Mouse (Mus musculus): ENCODE data around the gene Tyk2.

The Tyk2 gene

DNA sequence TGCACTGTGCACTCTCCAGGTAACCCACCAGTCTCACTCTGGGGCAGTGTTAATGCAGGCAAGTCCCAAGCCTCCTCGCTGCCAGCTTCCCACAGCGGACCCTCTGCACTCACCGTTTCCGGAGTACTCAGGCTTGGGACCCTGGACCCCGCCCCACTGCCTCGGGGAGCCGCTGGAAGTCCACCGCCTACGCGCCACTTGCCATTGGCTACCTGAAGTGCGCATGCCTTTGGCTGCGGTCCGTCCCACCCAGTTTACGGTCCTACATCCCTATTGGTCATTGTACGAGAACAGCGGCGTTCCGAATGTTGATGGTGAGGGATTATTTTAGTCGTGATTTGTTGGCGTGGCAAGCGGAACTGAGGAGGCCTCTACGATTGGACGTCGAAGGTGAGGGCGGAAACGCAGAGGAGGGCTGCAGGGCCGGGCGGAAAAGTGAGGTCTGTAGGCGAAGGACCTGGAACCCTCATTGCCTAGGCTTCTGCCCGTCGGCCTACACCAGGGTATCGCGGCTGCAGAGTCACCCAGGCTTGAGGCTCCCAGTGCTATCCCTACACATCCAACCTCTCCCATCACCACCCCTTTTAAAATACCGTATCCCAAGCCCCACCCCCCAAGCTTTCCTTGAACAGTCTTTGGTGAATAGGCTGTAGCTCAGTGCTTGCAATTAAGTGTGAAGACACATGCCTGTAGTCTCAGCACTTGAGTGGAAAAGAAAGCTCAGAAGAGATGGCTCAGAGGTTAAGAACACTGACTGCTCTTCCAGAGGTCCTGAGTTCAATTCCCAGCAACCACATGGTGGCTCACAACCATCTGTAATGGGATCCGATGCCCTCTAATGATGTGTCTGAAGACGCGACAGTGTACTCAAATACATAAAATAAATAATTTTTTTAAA, at the start of gene Tyk2:
Tyk2 (minus strand) TSS at position 185 of the 898 bp plus-strand sequence.
- DNase-seq (ENCODE audit: low spot score), result peak; percentile 95

DNA sequence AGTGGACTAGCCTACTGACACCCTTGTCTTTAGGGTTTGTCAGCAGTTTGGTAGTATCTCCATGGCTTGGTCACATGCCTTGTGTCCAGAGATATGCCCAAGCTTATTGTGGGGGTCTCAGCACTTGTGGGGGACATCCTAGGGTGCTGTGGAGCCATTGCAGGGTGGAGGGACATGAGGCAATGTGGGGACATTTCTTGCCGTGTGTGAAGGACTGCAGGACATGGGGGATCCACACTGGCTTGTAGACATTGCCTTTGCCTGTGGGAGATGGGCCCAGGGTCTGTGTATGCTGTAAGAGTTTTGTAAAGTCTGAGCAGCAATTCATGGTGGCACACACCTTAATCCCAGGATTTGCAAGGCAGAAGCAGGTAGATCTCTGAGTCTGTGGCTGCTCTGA, 49.8 kb upstream of the Tyk2 start:
- DNase-seq (ENCODE audit: low spot score), result no peak

DNA sequence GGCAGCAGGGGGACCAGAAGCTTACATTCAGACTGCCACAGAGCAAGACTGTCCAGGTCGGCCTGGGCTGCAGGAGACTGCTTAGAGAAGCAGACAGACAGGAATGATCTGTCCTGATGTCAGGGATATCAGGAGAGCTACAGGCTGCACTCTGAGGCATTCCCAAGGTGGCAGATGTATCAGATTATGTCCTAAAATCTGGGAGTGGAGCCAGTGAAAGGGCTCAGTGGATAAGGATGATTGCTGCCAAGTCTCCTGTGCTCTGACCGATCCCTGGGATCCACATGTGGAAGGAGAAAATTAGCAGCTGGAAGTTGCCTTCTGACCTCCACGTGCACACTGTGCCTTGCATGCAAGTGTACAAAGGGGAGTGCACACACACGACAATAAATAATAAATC, 49.4 kb upstream of the Tyk2 start:
- DNase-seq (ENCODE audit: low spot score), result no peak

DNA sequence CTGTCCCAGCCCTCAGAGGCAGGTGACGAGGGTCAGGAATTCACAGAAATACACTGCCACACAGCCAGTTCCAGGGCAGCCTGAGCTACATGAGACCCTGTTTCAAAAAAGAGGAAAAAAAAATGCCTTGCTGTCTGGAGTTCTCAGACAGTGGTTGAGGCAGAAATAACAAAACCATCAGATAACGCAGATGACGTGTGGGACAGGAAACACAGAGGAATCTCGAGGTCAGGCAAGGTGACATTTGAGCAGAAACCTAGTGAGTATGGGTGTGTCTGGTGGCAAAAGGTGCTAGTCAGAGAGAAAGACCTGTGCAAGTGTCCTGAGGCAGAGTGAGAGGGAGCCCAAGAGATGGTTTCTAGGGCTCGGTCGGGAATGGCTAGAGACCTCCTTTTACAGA, 41.3 kb upstream of the Tyk2 start:
- DNase-seq (ENCODE audit: low spot score), result no peak

DNA sequence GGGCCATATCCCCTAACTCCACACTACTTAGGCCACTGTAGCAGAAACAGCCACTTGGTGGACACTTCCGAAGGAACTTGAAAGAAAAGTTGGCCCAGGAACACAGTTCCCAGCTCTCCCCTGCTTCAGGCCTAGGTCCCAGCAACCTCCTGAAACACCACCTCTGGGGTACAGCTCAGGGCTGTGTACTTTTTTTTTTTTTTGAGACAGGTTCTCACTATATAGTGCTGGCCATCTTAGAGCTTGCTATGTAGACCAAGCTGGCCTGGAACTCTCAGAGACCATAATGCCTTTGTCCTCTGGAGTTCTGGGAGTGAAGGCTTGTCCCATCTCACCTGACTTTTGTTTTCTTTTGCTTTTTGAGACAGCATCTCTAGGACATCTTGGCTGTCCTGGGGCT, 38.1 kb upstream of the Tyk2 start:
- no peak for DNase-seq (ENCODE audit: low spot score)

DNA sequence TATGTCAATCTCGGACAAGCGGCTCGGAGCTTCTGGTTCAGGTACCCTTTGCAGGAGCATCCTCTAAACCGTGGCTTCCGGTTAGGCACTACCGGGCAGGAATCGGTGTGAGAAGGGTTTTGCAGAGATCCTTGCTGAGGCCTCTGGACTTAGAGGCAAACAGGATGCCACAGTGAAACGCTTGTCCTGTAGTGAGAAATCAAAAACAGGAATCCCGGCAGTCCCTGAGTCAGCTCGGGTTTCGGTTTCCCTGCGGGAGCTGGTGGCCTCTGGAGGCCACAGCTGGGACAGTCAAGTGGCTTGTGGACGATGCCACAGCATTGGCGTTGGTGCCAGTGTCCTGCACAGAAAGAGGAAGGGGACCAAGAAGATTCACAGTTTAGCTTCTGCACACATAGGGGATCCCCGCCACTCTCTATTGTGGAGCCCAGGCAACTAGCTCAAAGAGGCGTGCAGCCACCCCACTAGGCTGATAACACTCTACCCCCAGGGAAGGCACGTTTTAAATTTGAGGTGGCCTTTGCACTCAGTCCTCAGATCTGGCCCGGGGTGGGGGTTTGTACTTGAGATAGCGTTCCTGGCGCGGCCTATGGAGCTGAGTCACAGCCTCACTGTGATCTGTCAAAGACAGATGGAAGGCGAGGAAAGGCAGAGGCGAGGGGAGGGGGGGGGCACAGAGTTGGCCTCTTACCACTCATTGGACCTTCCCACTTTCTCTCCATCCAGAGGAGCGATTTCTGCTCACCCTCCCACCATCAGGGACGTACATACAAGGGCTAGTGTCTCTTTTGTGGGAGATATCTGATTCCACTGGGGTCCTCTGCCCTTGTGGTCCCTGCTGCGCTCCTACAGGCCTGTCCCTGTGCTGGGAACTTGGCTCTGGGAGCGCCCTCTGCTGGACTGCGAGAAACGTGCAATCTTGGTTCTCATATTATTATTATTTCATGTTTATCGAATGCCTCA, 37.4 kb upstream of the Tyk2 start:
- DNase-seq (ENCODE audit: low spot score), result peak; percentile 87

DNA sequence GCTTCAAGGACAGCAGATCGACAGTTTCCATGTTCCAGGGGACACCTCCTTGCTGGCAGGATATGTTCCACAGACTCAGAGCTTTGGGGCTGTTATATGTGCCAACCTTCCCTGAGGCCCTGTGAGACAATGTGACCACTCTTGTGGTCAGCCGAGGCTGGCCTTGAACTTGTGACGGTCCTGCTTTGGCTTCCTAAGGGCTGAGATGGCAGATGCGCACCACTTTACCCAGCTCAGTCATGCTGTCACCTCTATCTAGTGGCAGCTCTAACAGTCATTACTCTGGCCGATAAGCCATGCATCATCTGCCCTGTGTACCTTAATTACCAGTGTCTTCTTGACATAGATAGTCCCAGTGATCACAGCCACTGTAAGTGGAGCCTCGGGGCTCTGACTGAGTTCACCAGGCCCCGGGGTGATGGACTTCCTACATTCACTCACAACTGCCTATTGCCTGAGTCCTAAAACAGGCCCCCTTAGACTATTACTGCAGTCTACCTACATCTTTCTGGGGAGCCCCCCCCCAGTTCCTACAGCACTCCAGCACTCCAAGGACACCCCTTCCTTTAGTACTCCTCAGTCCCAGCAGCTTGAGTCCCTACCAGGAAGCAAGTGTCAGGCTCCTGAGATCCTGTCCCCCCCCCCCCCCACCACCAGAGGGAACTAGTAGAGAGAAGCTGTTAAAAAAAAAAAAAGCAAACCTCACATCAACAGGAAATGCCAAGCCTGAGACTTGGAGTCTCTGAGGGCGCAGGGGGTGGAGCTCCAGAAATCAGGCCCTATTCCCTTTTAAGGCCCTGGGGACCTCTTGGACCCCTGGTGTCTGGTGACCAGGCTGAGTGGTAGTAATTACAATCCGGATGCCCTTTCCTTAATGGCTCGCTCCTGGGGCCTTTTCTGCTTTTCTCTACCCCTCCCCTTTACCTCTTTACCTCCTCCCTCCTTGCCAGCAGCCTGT, 36.4 kb upstream of the Tyk2 start:
- no peak for DNase-seq (ENCODE audit: low spot score)

DNA sequence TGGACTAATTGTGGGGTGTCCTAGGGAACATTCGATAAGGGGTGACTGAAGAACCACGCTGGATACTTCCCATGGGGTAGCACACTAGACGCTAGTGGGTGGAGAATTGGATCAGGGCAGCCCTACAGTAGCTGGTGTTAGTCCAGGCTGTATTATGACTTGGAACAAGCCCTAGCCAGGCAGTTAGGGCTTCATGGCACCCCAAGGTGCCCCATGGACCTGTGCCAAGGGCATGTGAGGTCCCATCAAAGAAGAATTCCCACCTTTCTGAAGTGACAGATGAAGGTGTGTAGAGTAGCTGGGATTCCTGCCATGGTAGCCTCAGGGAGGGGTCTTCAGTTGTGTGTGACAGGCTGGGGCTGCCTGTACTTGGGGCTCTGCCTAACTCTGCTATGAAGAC, 35.5 kb upstream of the Tyk2 start:
- DNase-seq (ENCODE audit: low spot score), result no peak

DNA sequence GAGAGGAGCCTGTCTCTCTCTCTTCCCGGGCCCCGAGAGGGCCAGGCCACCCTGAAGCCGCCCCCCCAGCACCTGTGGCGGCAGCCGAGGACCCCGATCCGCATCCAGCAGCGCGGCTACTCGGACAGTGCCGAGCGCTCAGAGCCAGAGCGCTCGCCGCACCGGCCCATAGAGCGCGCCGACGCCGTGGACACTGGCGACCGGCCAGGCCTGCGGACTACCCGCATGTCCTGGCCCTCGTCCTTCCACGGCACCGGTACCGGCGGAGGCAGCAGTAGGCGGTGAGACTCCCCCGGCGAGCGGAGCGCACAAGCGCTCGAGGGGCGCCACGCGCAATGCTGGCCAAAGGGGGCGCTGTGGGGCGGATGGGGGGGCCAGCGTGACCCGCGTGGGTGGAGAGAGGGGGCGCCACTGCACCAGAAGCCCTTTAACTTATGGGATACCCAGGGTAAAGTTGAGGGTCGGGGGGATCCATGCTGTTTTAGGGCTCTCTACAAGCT, 35.0 kb upstream of the Tyk2 start:
- peak; percentile 42 for DNase-seq (ENCODE audit: low spot score)

DNA sequence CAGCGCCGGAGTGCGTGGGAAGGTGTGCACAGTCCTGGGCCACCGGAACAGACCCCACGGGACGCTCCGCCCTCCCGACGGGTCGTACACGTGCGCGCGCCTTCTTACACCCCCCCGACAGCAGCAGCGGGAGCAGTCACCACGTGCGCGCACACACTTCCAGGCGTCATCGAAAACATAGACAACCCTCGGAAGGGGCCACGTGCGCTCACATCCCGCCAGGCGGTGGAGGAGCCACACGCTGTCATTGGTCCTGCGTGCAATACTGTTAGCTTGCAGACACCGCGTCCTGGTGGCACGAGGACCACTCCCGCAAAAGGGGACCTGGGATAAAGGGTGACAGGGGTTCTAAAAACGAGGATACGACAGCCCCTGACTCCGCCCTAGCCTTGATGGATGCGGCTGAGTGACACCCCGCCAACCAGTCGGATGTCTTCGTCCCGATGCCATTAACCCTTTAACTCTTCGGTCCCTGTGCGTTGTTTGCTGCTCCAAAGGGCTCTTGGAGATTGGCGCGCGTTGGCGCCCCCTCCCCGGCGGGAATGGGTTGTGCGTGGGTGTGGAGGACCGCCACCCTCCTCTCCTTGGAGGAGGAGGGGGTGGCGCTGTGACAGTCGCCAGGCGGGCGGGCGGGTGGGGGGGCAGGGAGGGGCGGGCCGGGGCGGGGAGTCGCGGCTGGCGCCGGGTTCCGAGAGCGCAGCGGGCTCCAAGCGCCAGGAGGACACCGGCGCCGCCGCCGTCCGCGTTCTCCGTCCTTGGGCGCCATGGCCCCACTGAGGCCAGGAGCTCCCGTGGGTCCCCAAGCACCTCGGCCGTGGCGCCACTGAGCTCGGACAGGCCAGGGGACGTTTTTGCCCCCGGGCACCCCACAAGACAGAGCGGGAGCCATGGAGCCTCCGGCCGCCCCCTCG, 34.3 kb upstream of the Tyk2 start, which contains the start of gene Pde4a:
Pde4a (plus strand) TSS at position 674 of the 911 bp plus-strand sequence.
- peak; percentile 51 for DNase-seq (ENCODE audit: low spot score)

DNA sequence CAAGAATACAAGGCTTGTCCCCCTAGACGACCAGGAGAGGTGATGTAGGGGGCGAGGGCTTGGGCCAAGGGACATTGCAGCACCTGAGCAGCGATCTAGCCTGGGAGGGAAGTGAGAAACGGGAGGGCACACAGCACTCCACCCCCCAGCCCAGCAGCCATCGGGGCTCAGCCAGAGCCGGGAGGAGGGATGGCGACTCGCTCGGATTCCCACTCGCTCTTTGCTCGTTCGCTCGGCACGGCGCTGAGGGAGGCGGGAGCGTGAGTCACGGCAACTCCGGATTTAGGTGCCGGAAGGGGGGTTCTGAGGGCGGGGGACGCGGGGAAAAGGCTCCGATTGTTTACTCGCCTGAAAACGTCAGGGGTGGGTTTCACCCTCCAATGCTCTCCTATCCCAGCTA, 33.0 kb upstream of the Tyk2 start:
- DNase-seq (ENCODE audit: low spot score), result peak; percentile 24

DNA sequence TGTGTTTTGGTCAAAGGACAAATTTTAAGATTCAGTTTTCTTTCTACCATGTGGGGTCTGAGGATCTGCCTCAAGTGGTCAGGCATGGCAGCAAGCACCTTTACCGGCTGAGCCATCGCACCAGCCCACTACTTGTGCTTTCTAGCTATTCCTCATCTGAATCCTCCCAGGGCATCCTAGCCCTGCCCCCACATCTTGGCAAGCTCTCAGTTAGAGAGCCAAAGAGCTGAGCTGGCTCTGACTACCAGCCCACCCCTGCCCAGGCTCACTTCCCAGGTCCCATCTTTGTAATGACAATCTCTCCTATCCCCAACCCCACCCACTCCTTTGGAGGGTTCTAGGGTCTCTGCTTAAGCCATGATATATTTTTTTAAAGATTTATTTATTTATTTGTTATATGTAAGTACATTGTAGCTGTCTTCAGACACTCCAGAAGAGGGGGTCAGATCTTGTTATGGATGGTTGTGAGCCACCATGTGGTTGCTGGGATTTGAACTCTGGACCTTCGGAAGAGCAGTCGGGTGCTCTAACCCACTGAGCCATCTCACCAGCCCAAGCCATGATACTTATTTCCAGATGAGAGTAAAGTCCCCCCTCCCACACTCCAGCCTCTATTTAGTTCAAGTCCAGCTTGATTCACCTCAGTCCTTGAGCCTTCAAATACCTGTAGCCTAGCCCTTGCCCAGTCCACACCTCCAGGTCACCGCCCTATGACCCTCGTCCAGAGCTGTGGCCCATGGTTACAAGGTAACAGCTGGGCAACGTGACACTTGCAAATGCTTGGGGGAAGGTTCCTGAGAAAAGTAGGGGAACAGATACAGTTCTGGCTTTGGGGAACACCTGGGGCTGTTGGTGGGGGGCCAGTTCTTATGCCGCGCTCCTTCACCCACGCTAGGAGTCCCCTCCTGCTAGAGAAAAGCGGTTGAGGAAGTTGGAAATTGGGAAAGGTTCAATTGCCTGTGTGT, 32.3 kb upstream of the Tyk2 start:
- DNase-seq (ENCODE audit: low spot score), result no peak

DNA sequence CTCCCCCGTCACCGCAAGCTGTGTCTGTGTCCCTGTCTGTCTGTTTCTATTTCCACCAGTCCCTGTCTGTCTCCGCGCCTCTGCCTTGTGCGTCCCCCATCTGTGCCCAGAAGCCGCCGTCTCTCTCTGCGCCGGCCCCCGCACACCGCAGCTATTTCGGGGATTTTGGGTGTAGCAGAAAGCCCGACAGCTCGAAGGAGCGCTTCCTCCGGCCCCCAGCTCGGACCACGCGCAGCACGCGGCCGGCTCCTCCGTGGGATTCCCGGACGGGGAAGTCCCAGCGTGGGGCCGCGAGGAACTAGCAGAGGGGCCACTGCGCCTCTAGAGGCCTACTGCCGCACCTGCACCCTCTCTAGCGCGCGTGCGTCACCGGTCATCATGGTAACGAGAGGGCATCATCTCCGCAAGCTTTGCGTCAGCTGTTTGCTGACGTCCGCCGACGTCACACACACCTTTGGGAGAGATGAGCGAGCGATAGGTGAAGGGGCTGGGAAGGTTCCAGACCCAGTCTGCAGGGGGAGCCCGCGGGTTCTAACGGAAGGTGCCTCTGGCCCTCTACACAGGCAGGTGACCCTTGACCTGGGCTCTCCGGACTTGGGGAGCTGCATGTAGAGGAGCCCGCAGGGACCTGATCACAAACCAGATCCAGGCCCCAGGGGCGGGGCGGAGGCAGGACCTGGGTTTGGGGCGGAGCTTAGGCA, 30.3 kb upstream of the Tyk2 start:
- peak; percentile 95 for DNase-seq (ENCODE audit: low spot score)

DNA sequence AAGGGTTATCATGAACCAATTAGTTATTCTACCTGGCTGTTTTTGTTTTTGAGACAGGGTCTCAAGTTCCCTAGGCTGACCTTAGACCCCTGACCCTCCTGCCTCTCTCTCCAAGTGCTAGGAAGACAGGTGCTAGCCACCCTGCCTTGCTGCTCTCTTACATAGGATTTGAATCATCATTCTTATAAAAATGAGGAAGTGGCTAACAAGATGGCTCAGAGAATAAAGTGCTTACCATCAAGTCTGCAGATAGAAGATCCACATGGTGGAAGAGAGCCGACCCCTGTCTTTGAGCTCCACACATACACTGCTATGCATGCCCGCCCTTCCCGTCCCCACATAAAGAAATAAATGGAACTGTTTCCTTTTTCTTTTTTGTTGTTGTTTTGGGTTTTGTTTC, 23.7 kb upstream of the Tyk2 start:
- DNase-seq (ENCODE audit: low spot score), result no peak

DNA sequence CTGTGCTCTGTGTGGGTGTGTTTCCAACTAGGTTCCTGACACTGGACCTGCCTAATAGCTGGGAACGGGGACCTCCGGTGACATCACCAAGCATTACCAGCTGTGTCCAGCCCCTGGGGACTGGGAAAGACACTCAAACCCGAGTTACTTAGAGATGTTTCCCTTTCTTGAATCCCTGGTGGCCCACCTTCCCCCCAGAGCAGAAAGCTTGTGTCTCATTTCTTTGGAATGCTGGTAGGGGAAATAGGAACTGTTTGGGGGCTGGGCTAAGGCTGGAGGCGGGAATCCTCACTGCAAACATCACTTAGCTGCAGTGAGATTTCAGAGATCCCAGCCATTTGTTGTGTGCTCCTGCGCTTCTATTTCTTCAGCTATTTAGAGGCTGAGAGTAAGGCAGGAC, 22.8 kb upstream of the Tyk2 start:
- DNase-seq (ENCODE audit: low spot score), result peak; percentile 52

DNA sequence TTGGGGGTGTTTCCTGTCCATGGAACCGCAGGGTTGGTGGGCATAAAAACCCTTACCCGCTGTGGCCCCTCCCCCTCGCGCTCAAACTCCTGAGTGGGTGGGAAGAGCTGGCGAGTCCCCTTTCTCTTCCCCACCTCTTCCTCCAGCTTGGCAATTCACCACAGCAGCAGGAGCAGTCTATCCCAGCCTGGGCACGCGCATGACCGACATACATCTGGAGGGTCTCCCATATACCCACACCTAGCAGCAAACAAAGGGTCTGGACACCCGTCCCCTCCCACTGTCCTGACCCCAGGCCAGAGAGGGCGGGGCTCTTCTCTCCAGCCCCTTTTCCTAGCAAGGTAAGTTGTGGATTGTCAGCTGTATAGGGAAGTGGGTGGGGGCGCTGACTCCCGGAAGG, 22.3 kb upstream of the Tyk2 start:
- no peak for DNase-seq (ENCODE audit: low spot score)

DNA sequence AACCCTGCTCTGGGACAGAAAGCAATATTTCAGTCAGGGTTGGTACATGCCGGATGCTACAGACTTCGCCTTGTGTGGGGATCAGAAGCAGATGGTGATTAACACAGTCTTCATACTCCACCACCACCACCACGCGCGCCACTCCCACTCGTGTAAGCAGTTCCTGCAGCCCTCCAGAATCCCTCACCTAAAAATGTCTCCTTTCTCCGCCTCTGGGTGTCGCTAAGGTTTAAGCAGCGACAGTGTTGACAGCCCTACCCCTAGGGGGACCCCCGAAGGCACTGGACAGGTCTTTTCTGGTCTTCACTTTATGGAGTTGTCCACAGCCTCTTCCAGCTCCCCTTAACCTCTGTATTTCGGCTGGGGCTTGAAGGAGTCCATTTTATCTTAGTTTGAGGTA, 21.7 kb upstream of the Tyk2 start:
- peak; percentile 82 for DNase-seq (ENCODE audit: low spot score)

DNA sequence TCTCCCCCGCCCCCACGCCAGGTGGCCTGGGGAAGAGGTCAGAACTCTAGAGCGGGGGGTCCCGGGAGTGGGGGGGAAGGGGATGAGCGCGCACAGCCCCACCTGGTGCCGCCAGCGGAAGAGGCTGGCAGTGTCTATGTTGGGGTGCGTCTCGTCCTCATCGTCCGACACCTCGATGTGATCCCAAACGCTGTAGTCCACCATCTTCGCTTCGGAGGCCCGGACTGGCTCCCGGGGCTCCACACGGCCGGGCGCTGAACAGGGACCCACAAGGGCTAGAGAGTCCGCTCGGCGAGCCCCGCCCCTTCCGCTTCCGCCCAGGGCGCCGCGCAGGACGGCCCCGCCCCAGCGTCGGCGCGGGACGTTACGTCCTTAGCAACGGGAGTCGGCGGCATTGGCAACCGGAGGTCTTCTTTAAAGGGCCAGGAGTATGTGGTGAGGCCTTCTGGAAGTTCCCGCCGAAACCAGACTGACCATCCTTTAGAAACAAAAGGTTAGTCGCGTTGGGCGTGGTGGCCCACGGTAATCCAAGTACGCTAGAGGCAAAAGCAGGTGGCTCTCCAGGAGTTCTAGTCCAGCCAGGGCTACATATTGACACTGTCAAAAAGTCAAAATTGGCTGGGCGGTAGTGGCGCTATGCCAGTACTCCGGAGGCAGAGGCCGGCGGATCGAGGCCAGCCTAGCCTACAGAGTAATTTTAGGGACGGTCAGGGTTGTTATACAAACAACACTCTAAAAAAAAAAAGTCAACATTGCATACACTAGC, 18.8 kb upstream of the Tyk2 start, which contains the start of gene Cdc37:
Cdc37 (minus strand) TSS at position 329 of the 766 bp plus-strand sequence.
- DNase-seq (ENCODE audit: low spot score), result peak; percentile 97

Data from retina, embryonic 14.5 days (tissue).